Mouse (Mus musculus): ENCODE results near the gene Tex36.

The Tex36 gene

GRCm38 (mm10) chr7:133591750-133592149 is 10.2 kb downstream of the Tex36 start:
- no peak for DNase-seq (ENCODE audit: low spot score)

GRCm38 (mm10) chr7:133583216-133583615 is 18.7 kb downstream of the Tex36 start:
- DNase-seq (ENCODE audit: low spot score) = no peak

GRCm38 (mm10) chr7:133580296-133580640 is 21.7 kb downstream of the Tex36 start:
- DNase-seq (ENCODE audit: low spot score) = peak; percentile 38

- peak; percentile 9 for DNase-seq (ENCODE audit: low spot score)
Observed at GRCm38 (mm10) chr7:133579491-133580295, 22.3 kb downstream of the Tex36 start.

- no peak for DNase-seq (ENCODE audit: low spot score)
Observed at GRCm38 (mm10) chr7:133576825-133577224, 25.1 kb downstream of the Tex36 start.

- no peak for DNase-seq (ENCODE audit: low spot score)
Observed at GRCm38 (mm10) chr7:133576281-133576680, 25.7 kb downstream of the Tex36 start.

- no peak for DNase-seq (ENCODE audit: low spot score)
Observed at GRCm38 (mm10) chr7:133571927-133572326, 30.0 kb downstream of the Tex36 start.

- DNase-seq (ENCODE audit: low spot score) = no peak
Observed at GRCm38 (mm10) chr7:133569194-133569880, 32.6 kb downstream of the Tex36 start.

GRCm38 (mm10) chr7:133564600-133564999 is 37.4 kb downstream of the Tex36 start:
- DNase-seq (ENCODE audit: low spot score) = no peak

- no peak for DNase-seq (ENCODE audit: low spot score)
Observed at GRCm38 (mm10) chr7:133563175-133563824, 38.7 kb downstream of the Tex36 start.

- DNase-seq (ENCODE audit: low spot score) = no peak
Observed at GRCm38 (mm10) chr7:133555786-133556492, 46.0 kb downstream of the Tex36 start.

GRCm38 (mm10) chr7:133552306-133552991 is 49.5 kb downstream of the Tex36 start:
- DNase-seq (ENCODE audit: low spot score) = no peak

- no peak for DNase-seq (ENCODE audit: low spot score)
Observed at GRCm38 (mm10) chr7:133551000-133551399, 51.0 kb downstream of the Tex36 start.

- no peak for DNase-seq (ENCODE audit: low spot score)
Observed at GRCm38 (mm10) chr7:133548434-133548833, 53.5 kb downstream of the Tex36 start.

- no peak for DNase-seq (ENCODE audit: low spot score)
Observed at GRCm38 (mm10) chr7:133545631-133546030, 56.3 kb downstream of the Tex36 start.

- DNase-seq (ENCODE audit: low spot score) = no peak
Observed at GRCm38 (mm10) chr7:133544966-133545365, 57.0 kb downstream of the Tex36 start.

GRCm38 (mm10) chr7:133543131-133543530 is 58.8 kb downstream of the Tex36 start:
- DNase-seq (ENCODE audit: low spot score) = no peak

- no peak for DNase-seq (ENCODE audit: low spot score)
Observed at GRCm38 (mm10) chr7:133537366-133537765, 64.6 kb downstream of the Tex36 start.
